Mouse (Mus musculus) neural tube, embryonic 11.5 days (tissue): Measurements from ENCODE around the gene Zfp217. TPM values are rescaled to one million over a fixed set of nuclear protein-coding genes. Genes with fewer than 3 reads are reported as not detected.
"Not testable (repeated sequence)": the region's sequence is repeated elsewhere in the genome, so short reads cannot be mapped to it uniquely, and the experiment has no call there.

Source experiments
- ATAC-seq: fragments of 200-750 bp; cut with Nextera tagmentation; 2 replicates; pipeline ENCODE4 v1.8.0; 2017; ENCODE audit warnings: moderate number of reproducible peaks, mild to moderate bottlenecking, moderate TSS enrichment, moderate library complexity; ENCODE audit not compliant: insufficient read depth, low FRiP score, low TSS enrichment
- DNase-seq: peaks from one replicate; pipeline ENCODE4 v3.0.0-alpha.2; 2015; ENCODE audit warnings: low spot score
- H3K27ac ChIP-seq: fragments of 300-500 bp; sonication (generic); 2 replicates; pipeline ENCODE4 v1.5.1; 2014; ENCODE audit warnings: low read depth, mild to moderate bottlenecking, low read length
- H3K27me3 ChIP-seq: fragments of 300-500 bp; sonication (generic); 2 replicates; pipeline ENCODE4 v1.6.1; 2014; ENCODE audit warnings: mild to moderate bottlenecking, low read length, mixed read lengths; ENCODE audit not compliant: control insufficient read depth, insufficient read depth
- H3K36me3 ChIP-seq: fragments of 300-500 bp; sonication (generic); 2 replicates; pipeline ENCODE4 v1.6.1; 2014; ENCODE audit warnings: mild to moderate bottlenecking, low read length, moderate library complexity, mixed read lengths; ENCODE audit not compliant: control insufficient read depth, insufficient read depth
- H3K4me1 ChIP-seq: fragments of 300-500 bp; sonication (generic); 2 replicates; pipeline ENCODE4 v1.6.1; 2014; ENCODE audit warnings: low read length, mixed read lengths; ENCODE audit not compliant: control insufficient read depth, insufficient read depth
- H3K4me2 ChIP-seq: fragments of 300-500 bp; sonication (generic); 2 replicates; pipeline ENCODE4 v1.6.1; 2014; ENCODE audit warnings: low read depth, mild to moderate bottlenecking, moderate library complexity
- H3K4me3 ChIP-seq: fragments of 300-500 bp; sonication (generic); 2 replicates; pipeline ENCODE4 v1.5.1; 2014; ENCODE audit warnings: low read depth, low read length
- H3K9ac ChIP-seq: fragments of 300-500 bp; sonication (generic); 2 replicates; pipeline ENCODE4 v1.6.1; 2014; ENCODE audit warnings: mild to moderate bottlenecking, low read length
- H3K9me3 ChIP-seq: fragments of 300-500 bp; sonication (generic); 2 replicates; pipeline ENCODE4 v1.6.1; 2016; ENCODE audit warnings: low read length; ENCODE audit not compliant: control insufficient read depth
- WGBS: fragments of 180-500 bp; shearing (Covaris S2); extraction: QIAGEN DNeasy Blood & Tissue Kit; methylation state at CpG from one replicate; pipeline ENCODE4 v1.1.7; 2014; 5-methylcytosine and 5-hydroxymethylcytosine counted together
- polyA plus RNA-seq: library from polyadenylated mRNA; unstranded; fragments of >200 nt; fragmentation: Nextera tagmentation; extraction: Ambion mirVana; gene quantifications from 2 replicates; pipeline ENCODE4 v1.2.1, GENCODE M21; 2014

Zfp217 gene
- polyA plus RNA-seq, 1 experiment from 2014 or later: 3.5 TPM

DNA sequence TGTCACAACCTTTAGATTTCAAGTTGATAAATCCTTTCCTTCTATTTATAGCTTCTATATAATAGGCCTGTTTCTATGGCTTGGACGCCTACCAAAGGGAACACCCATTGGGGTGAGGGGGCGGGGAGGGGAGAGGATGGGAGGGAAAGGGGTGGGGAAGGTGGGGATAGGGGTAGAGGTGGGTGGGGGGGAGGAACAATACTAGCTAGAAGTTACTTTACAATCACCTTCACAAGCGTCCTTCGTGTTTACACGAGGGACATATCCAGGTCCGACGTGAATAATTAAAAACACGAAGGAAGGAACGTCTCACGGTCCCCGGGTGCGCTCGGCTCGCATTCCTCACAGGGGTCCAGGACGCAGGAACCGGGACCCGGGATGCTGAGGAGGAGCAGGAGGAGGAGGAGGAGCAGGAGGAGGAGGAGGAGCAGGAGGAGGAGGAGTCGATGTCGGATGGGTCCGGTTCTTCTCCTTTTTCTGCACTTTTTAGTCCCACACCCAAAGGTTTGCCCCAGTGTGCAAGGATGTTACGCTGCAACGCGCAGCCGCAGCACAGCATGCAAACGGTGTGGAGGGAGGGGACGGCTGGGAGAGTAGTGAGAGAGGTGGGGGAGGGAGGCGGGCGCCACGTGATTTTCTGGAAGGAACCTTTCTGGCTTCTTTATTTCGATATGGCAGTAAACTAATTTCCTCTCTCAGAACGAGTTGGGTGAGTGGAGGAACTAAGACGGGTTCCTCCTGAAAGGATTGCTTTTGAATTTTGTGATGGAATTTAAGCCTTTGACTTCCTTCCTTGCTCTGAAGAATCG, 36.5 kb upstream of the Zfp217 start:
- peak overlapping the region; percentile 52 for H3K4me2 ChIP-seq
- DNase-seq: peak; percentile 81
- peak; percentile 80 for ATAC-seq
- peak overlapping the region; percentile 33 for H3K4me3 ChIP-seq
- H3K27ac ChIP-seq: no peak overlapping the region
- 1% methylated on average over 33 of the region's 33 CpGs for WGBS
- no peaks in the 10 kb centered on the region for H3K9me3 ChIP-seq
- no peaks in the 10 kb centered on the region for H3K36me3 ChIP-seq
- peak overlapping the region; percentile 49 for H3K9ac ChIP-seq
- H3K27me3 ChIP-seq: no peaks in the 10 kb centered on the region
- no peaks in the 10 kb centered on the region for H3K4me1 ChIP-seq

DNA sequence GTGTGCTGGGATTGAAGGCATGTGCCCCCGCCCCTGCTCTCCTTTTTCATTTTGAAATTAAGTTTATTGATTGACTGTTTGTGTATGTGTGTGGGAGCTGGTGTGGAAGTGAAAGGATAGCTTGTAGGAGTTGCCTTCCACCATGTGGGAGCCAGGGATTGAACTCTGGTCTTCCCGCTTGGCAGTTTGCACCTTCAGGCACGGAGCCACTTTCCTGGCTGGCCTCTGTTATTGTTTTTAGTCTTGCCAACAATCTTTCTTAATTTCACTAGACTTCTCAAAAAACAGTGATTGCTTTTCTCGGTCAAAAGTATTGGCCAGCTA, 35.9 kb upstream of the Zfp217 start:
- H3K27me3 ChIP-seq: no peaks in the 10 kb centered on the region
- H3K9ac ChIP-seq: no peak overlapping the region
- H3K36me3 ChIP-seq: no peaks in the 10 kb centered on the region
- no peaks in the 10 kb centered on the region for H3K4me1 ChIP-seq
- peak overlapping the region; percentile 52; the same call in 1 of the 2 replicates for H3K4me2 ChIP-seq
- no peak overlapping the region for H3K27ac ChIP-seq
- ATAC-seq (no peak), DNase-seq (no peak)
- 79% methylated on average over 4 of the region's 4 CpGs for WGBS
- no peak overlapping the region; the same call in 1 of the 2 replicates for H3K4me3 ChIP-seq
- no peaks in the 10 kb centered on the region for H3K9me3 ChIP-seq

DNA sequence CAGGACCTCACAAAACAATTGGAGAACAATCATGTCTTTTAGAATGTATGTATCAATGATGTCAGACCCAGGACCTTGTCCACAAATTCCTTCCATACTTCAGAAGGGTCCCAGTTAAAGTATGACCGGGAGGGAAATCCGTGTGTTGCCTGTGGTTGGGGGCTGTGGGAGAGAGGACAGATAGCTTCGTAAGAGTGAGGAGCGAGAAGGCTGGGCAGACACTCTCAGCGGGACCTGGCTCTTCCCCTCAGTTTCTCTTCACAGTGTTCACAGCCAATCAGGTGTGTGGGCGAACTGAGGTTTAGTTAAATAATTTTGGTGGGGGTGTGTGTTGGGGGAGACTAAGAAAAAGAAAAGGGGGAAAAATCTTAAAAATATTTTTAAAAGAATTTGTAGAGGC, 34.0 kb upstream of the Zfp217 start:
- WGBS: 76% methylated on average over 6 of the region's 6 CpGs
- no peak overlapping the region for H3K4me3 ChIP-seq
- no peaks in the 10 kb centered on the region for H3K9me3 ChIP-seq
- DNase-seq: no peak
- H3K36me3 ChIP-seq: no peaks in the 10 kb centered on the region
- H3K27me3 ChIP-seq: no peaks in the 10 kb centered on the region
- H3K27ac ChIP-seq: no peak overlapping the region
- ATAC-seq: no peak
- no peaks in the 10 kb centered on the region for H3K4me1 ChIP-seq
- H3K4me2 ChIP-seq: no peak overlapping the region
- H3K9ac ChIP-seq: no peak overlapping the region

DNA sequence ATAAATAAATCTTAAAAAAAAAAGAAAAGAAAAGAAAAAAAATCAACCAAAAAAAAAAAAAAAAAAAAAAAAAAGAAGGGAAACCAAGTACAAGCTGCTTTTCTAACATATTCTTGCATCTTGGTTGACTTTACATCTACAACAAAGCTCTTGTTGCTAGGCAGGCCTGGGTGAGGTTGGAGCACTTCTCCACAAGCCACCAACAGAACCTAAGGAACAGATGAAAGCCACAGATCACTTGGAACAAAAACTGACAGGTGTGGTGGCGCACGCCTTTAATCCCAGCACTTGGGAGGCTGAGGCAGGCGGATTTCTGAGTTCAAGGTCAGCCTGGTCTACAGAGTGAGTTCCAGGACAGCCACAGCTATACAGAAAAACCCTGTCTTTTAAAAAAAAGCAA, 32.9 kb upstream of the Zfp217 start:
- not testable (repeated sequence) for H3K4me2 ChIP-seq, H3K9me3 ChIP-seq, DNase-seq, H3K36me3 ChIP-seq, H3K4me1 ChIP-seq, H3K27ac ChIP-seq, H3K27me3 ChIP-seq, H3K4me3 ChIP-seq, ATAC-seq, H3K9ac ChIP-seq
- 95% methylated on average over 3 of the region's 3 CpGs for WGBS

DNA sequence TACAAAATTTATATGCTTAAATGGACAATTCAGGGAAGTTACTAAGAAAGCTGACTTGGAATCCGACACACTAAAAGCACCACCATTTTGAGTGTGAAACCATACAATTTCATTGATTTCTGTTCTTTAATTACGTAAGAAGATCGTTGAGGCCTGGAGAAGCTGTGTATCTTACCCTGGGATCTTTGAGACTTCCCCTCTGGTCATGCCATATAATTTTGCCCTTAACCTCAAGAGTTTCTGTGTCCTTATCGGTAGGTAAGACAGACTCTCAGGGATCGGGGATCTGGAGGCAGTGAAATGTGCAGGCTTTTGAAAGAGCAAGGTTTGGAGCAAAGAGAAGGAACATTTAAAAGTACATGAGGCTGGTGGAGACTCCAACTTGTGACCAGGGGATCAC, 31.4 kb upstream of the Zfp217 start:
- H3K4me3 ChIP-seq: no peak overlapping the region
- H3K9ac ChIP-seq: no peak overlapping the region
- DNase-seq (no peak), ATAC-seq (no peak)
- H3K36me3 ChIP-seq: no peaks in the 10 kb centered on the region
- H3K27me3 ChIP-seq: no peaks in the 10 kb centered on the region
- H3K27ac ChIP-seq: no peak overlapping the region
- 94% methylated on average over 5 of the region's 5 CpGs for WGBS
- H3K4me2 ChIP-seq: no peak overlapping the region
- H3K9me3 ChIP-seq: no peaks in the 10 kb centered on the region
- peaks cover 3% of the 10 kb centered on the region; the same call in 1 of the 2 replicates for H3K4me1 ChIP-seq

DNA sequence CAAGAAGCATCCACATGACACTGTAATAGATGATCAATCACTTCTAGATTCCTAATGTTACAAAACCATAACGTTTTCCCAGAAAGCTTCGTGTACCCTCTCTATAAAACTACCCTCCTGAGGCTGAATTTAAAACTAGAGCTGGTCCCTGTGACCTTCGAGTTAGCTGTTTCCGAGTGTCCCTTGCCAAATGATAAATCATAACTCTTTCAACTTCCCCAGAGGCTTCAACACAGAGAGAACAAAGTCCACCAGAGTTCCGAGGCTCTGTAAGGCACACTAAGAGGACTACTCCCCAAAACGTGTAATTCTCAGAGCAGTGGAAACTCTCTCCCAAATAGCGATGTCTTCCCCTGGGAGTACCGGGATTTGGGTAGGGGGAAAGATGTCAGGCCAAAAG, 29.4 kb upstream of the Zfp217 start:
- ATAC-seq: no peak
- H3K4me3 ChIP-seq: no peak overlapping the region
- no peak overlapping the region for H3K27ac ChIP-seq
- no peak overlapping the region for H3K4me2 ChIP-seq
- no peak for DNase-seq
- peaks cover 3% of the 10 kb centered on the region; the same call in 1 of the 2 replicates for H3K4me1 ChIP-seq
- H3K9me3 ChIP-seq: no peaks in the 10 kb centered on the region
- no peak overlapping the region for H3K9ac ChIP-seq
- WGBS: 32% methylated on average over 8 of the region's 8 CpGs
- no peaks in the 10 kb centered on the region for H3K27me3 ChIP-seq
- no peaks in the 10 kb centered on the region for H3K36me3 ChIP-seq

DNA sequence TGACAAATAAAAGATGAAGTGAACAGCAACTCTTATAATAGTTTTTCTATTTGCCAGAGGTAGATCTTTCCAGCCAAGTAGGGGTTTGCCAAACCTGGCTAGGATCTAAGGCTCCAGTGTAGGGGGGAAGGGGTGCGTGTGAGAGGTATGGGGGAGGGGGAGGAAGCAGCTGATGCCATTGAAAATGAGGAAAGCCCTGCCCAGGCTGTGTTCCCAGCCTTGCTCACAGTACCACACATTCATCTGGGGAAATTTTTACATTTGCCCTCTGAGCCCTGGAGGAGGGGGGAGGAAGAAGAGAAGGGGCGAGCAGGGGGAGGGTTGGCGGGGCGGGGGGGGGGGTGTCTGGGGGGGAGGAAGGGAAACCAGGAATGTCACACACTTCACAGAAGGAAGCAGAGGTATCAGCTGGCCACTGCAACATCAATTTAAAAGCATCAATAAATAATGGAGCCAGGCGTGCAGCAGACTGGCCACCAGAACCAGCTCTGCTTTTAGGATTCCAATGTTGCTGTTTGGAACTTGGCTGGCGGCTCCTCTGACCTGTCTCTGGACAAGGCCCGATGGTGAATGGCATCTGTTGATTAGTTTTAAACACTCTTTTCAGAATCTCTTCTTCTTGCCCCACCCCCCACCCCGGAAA, 28.5 kb upstream of the Zfp217 start:
- 21% methylated on average over 5 of the region's 8 CpGs for WGBS
- Histone ChIP-seq H3K36me3 (no peaks in the 10 kb centered on the region), H3K9ac (no peak overlapping the region), H3K4me3 (no peak overlapping the region), H3K27me3 (no peaks in the 10 kb centered on the region), H3K27ac (no peak overlapping the region), H3K4me2 (no peak overlapping the region), H3K4me1 (peaks cover 3% of the 10 kb centered on the region; the same call in 1 of the 2 replicates), H3K9me3 (no peaks in the 10 kb centered on the region)
- peak; percentile 38 for DNase-seq
- ATAC-seq: peak; percentile 71

DNA sequence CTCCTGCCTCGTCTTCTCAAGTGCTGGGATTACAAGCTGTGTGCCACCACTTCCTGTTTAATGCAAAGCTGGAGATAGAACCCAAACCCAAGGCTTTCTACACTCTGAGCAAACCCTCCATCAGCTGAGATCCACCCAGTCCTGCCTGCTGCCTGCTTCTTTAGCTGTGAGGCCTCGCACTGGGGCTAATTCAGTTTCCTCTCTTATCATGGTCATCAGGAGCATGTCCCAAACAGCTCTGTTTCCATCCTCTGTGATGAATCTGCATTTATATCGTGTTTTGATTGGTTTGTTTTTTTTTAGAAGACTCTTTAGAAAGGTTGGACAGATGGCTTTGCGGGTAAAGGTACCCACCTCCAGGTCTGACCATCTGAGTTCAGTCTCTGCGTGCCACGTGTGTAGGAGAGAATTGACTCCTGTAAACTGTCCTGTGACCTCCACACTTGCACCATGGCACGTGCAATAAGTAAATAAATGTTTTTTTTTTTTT, 27.8 kb upstream of the Zfp217 start:
- H3K9me3 ChIP-seq: no peaks in the 10 kb centered on the region
- DNase-seq: no peak
- no peak for ATAC-seq
- peaks cover 3% of the 10 kb centered on the region; the same call in 1 of the 2 replicates for H3K4me1 ChIP-seq
- no peak overlapping the region for H3K4me3 ChIP-seq
- no peak overlapping the region for H3K4me2 ChIP-seq
- H3K9ac ChIP-seq: no peak overlapping the region
- H3K27me3 ChIP-seq: no peaks in the 10 kb centered on the region
- H3K36me3 ChIP-seq: no peaks in the 10 kb centered on the region
- no peak overlapping the region for H3K27ac ChIP-seq
- WGBS: 72% methylated on average over 7 of the region's 7 CpGs

DNA sequence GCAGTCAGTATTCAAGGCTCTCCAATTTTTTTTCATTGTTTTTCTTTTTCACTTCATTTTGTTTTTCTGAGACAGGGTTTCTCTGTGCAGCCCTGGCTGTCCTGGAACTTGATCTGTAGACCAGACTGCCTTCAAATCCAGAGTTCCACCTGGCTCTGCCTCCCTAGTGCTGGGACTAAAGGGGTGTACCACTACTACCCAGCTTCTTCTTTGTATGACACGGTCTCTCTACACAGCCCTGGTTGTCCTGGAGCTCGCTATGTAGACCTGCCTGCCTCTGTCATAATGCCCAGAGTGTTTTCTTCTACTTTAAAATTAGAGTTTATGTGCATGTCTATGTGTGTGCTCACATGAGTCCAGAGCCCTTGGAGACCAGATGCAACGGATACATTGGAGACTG, 27.3 kb upstream of the Zfp217 start:
- DNase-seq: no peak
- Histone ChIP-seq H3K27ac (no peak overlapping the region), H3K36me3 (no peaks in the 10 kb centered on the region), H3K4me3 (no peak overlapping the region), H3K27me3 (no peaks in the 10 kb centered on the region), H3K9me3 (no peaks in the 10 kb centered on the region), H3K9ac (no peak overlapping the region), H3K4me1 (peaks cover 3% of the 10 kb centered on the region; the same call in 1 of the 2 replicates), H3K4me2 (no peak overlapping the region)
- ATAC-seq: no peak
- 79% methylated on average over 3 of the region's 3 CpGs for WGBS
